Mouse (Mus musculus) limb, embryonic 14.5 days (tissue): ENCODE results near the gene Mroh8. TPM values are rescaled to one million over a fixed set of nuclear protein-coding genes. Genes with fewer than 3 reads are reported as not detected.
"Not testable (repeated sequence)": the region's sequence is repeated elsewhere in the genome, so short reads cannot be mapped to it uniquely, and the experiment has no call there.

Experiments used
- ATAC-seq: fragments of 200-750 bp; cut with Nextera tagmentation; 2 replicates; pipeline ENCODE4 v1.8.0; 2017; ENCODE audit warnings: low read depth, moderate number of reproducible peaks, moderate TSS enrichment; ENCODE audit not compliant: low FRiP score
- DNase-seq: peaks from one replicate; pipeline ENCODE4 v3.0.0-alpha.2; 2015; ENCODE audit warnings: low spot score
- H3K27ac ChIP-seq: fragments of 300-500 bp; sonication (generic); replicated peaks from 2 replicates; pipeline ENCODE4 v1.5.1; 2014; ENCODE audit warnings: low read depth, mild to moderate bottlenecking, low read length, moderate library complexity, mixed read lengths
- H3K27me3 ChIP-seq: fragments of 300-500 bp; sonication (generic); 2 replicates; pipeline ENCODE4 v1.6.1; 2014; ENCODE audit warnings: low read length, mixed read lengths; ENCODE audit not compliant: control insufficient read depth, insufficient read depth
- H3K36me3 ChIP-seq: fragments of 300-500 bp; sonication (generic); 2 replicates; pipeline ENCODE4 v1.6.1; 2014; ENCODE audit warnings: mild to moderate bottlenecking, low read length, moderate library complexity, mixed read lengths; ENCODE audit not compliant: control insufficient read depth, insufficient read depth
- H3K4me1 ChIP-seq: fragments of 300-500 bp; sonication (generic); 2 replicates; pipeline ENCODE4 v1.6.1; 2014; ENCODE audit warnings: antibody characterized with exemption, low read length, mixed read lengths; ENCODE audit not compliant: control insufficient read depth, insufficient read depth
- H3K4me2 ChIP-seq: fragments of 300-500 bp; sonication (generic); replicated peaks from 2 replicates; pipeline ENCODE4 v1.6.1; 2014; ENCODE audit warnings: low read depth, mild to moderate bottlenecking, low read length, moderate library complexity; ENCODE audit not compliant: severe bottlenecking
- H3K4me3 ChIP-seq: fragments of 300-500 bp; sonication (generic); replicated peaks from 2 replicates; pipeline ENCODE4 v1.5.1; 2014; ENCODE audit warnings: low read length
- H3K9ac ChIP-seq: fragments of 300-500 bp; sonication (generic); 2 replicates; pipeline ENCODE4 v1.6.1; 2014; ENCODE audit warnings: mild to moderate bottlenecking, low read depth, low read length, moderate library complexity; ENCODE audit not compliant: severe bottlenecking
- H3K9me3 ChIP-seq: fragments of 300-500 bp; sonication (generic); 2 replicates; pipeline ENCODE4 v1.6.1; 2016; ENCODE audit warnings: low read length; ENCODE audit not compliant: control insufficient read depth
- POLR2A ChIP-seq: fragments of 200-500 bp; IDR thresholded peaks from 2 replicates; pipeline ENCODE4 v1.8.0; 2012; ENCODE audit warnings: inconsistent platforms, mild to moderate bottlenecking, moderate library complexity, borderline replicate concordance; ENCODE audit not compliant: insufficient read depth, insufficient read length; ENCODE audit errors: extremely low read depth
- WGBS: fragments of 180-500 bp; shearing (Covaris S2); extraction: QIAGEN DNeasy Blood & Tissue Kit; methylation state at CpG from one replicate; pipeline ENCODE4 v1.1.7; 2014; 5-methylcytosine and 5-hydroxymethylcytosine counted together
- polyA plus RNA-seq, 2 experiments: library from polyadenylated mRNA; depleted of rRNA in 1 of 2; stranded (reverse) in 1 of 2; unstranded in 1 of 2; fragments of >200 nt; fragmentation: Nextera tagmentation in 1 of 2; extraction: Ambion mirVana in 1 of 2; gene quantifications; 2 replicates each; pipeline versions ENCODE4 v1.2.1 to v1.2.3; 2012 to 2014

Mroh8 gene
- polyA plus RNA-seq, 2 experiments = 0.18 to 0.36 TPM

DNA sequence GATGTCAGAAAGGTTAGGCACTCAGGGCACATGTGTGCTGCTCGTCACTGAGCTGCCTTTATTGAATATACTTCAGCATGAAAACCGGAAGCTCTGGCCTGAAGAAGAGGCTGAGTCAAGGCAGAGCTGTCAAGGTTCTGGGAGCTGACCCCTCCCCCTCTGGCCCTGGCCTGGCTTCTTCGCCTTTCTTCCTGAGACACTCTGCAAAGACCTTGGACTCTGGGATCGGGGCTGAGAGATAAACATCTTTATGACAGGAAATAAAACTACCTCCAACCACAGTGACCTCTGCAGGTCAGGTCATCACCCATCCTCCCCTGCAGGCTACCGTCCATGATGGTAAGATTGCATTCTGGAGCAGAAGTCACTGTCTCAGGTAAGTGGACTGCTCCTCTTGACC lies 34.3 kb downstream of the Mroh8 start:
- ATAC-seq (no peak), DNase-seq (no peak)
- Histone ChIP-seq H3K9me3 (no peaks in the 10 kb centered on the region; the same call in 1 of the 2 replicates), H3K36me3 (no peaks in the 10 kb centered on the region), H3K4me1 (no peaks in the 10 kb centered on the region), H3K9ac (no peak overlapping the region), H3K4me2 (no peak overlapping the region), H3K4me3 (no peak overlapping the region), H3K27me3 (no peaks in the 10 kb centered on the region), H3K27ac (no peak overlapping the region)
- no peak for TF ChIP-seq POLR2A
- WGBS = 20% methylated on average over 5 of the region's 5 CpGs

DNA sequence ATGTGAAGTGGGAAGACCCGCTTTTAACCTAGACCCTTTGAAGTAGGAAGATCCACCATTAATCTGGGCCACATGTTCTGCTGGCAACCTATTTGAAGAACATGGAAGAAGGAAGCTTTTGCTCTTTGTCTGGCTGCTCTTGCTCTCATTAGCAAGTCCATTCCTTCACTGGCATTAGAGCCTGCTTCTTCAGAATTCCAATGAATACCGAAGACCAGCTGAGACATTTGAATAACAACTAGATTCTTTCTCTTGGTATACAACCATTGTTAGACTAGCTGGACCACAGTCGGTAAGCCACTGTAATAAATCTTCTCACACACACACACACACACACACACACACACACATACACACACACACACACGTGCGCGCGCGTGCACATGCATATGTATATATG lies 43.4 kb downstream of the Mroh8 start:
- Histone ChIP-seq H3K4me2 (no peak overlapping the region), H3K4me1 (no peaks in the 10 kb centered on the region), H3K4me3 (no peak overlapping the region), H3K9ac (no peak overlapping the region), H3K27me3 (no peaks in the 10 kb centered on the region), H3K27ac (no peak overlapping the region), H3K9me3 (no peaks in the 10 kb centered on the region), H3K36me3 (no peaks in the 10 kb centered on the region)
- DNase-seq (no peak), ATAC-seq (no peak)
- TF ChIP-seq POLR2A = no peak
- WGBS = 92% methylated on average over 8 of the region's 8 CpGs

DNA sequence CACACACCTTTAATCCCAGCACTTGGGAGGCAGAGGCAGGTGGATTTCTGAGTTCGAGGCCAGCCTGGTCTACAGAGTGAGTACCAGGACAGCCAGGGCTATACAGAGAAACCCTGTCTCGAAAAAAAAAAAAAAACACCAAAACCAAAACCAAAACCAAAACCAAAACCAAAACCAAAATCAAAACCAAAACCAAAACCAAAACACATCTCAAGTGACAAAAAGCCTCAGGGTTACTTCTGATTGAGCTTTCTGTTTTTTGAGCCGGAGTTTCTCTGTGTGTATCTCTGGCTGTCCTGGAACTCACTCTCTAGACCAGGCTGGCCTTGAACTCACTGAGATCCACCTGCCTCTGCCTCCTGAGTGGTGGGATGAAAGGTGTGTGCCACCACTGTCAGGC lies 57.4 kb downstream of the Mroh8 start:
- H3K4me1 ChIP-seq, DNase-seq, H3K27me3 ChIP-seq, H3K9ac ChIP-seq, H3K4me2 ChIP-seq, H3K4me3 ChIP-seq, ATAC-seq, H3K36me3 ChIP-seq, H3K9me3 ChIP-seq, H3K27ac ChIP-seq: not testable (repeated sequence)
- 93% methylated on average over 3 of the region's 3 CpGs for WGBS

DNA sequence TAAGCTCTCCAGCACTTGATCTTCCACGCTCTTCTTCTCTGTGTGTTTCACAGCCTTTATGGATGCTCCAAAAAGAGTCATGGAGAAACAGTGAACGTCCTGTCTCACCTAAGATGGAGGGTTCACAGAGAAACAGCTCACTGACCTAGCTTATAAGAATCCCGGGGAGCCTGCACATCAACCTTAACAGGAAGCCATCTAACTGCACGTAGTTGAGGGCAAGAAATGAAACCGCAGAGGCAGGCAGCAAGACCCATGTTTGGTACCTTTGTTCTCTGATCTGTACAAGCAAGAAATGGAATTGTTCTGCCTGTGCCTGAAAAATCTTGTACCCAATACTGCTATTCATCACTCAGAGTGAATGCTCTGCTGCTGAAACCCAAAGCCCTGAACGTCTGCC lies 59.2 kb downstream of the Mroh8 start:
- Histone ChIP-seq H3K4me3 (no peak overlapping the region), H3K9me3 (no peaks in the 10 kb centered on the region), H3K9ac (no peak overlapping the region), H3K27ac (no peak overlapping the region), H3K36me3 (no peaks in the 10 kb centered on the region), H3K27me3 (no peaks in the 10 kb centered on the region), H3K4me2 (no peak overlapping the region), H3K4me1 (no peaks in the 10 kb centered on the region)
- no peak for TF ChIP-seq POLR2A
- WGBS = 75% methylated on average over 6 of the region's 6 CpGs
- DNase-seq (no peak), ATAC-seq (no peak)

DNA sequence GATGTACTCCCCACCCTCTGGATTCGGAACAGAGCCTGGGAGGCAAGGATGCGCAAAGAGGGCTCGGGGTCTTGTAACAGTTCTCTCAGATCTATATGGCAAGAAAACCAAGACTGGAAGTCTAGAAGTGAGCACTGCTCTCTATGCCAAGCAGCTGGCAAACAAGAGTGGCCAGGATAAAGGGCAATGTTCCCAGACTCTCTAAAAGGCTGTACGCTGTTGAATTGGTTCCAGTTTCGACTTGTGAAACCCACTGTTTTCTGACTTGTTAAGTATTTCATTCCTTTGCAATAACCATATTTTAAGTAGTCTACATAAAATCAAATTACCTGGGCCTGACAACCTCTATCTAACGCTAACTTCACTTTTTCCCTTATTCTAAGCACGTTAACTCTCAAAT lies 67.6 kb downstream of the Mroh8 start:
- WGBS = 91% methylated on average over 7 of the region's 7 CpGs
- Histone ChIP-seq H3K27ac (no peak overlapping the region), H3K4me3 (no peak overlapping the region), H3K9me3 (peaks cover 6% of the 10 kb centered on the region; the same call in 1 of the 2 replicates), H3K4me1 (no peaks in the 10 kb centered on the region), H3K36me3 (no peaks in the 10 kb centered on the region), H3K27me3 (no peaks in the 10 kb centered on the region), H3K4me2 (no peak overlapping the region), H3K9ac (no peak overlapping the region)
- no peak for TF ChIP-seq POLR2A
- DNase-seq (no peak), ATAC-seq (no peak)
